In the genomic region with DNA sequence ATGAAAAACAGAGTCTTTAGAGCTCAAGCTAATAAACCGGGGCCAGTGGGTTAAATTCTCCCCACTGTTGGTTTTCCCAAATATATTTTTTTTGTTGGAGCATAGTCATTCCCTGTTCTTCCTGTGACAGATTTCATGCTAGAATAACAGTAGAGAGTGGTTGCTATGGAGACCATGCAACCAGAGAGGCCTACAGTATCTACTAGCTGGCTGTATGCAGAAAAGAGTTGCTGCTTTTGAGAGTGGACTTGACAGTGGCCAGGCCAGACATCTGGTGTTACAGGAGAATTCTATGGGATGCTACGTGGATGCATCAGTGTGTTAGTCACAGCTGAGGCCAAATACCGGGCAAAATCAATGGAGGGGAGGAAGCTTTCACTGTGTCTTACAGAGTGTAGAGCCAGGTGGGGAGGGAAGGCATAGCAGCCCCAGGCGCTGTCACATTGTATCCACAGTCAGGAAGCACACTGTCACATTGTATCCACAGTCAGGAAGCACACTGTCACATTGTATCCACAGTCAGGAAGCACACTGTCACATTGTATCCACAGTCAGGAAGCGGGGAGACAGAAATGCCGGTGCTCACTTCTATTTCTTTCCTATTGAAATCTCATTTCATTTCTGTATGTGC, we compare ENCODE assay signal across 11 mouse cellular contexts. TPM values are rescaled to one million over a fixed set of nuclear protein-coding genes. Genes with fewer than 3 reads are reported as not detected.
DNase-seq lines count a peak whose midpoint lies in the region; ATAC-seq and TF ChIP-seq lines count a peak whose summit lies in the region.
"Had no signal": no experiment of that assay in that cellular context is flagged by ENCODE, and none has a peak within 500 bp of the region (broad histone marks: within the 10 kb centered on the region; RNA-seq: fewer than 3 reads in every experiment).

No protein-coding gene starts in this region.

- H3K27me3 ChIP-seq in limb, embryonic 11.5 days (ENCODE audit: control insufficient read depth, insufficient read depth, low read length), result no peaks in the 10 kb centered on the region
- no peaks in the 10 kb centered on the region for H3K27me3 ChIP-seq in limb, embryonic 10.5 days (ENCODE audit: low read depth, poor library complexity, severe bottlenecking)
- no peaks in the 10 kb centered on the region for H3K27me3 ChIP-seq in hindbrain, embryonic 10.5 days (ENCODE audit: insufficient read depth, poor library complexity, severe bottlenecking)
- H3K27me3 ChIP-seq in midbrain, postnatal 0 days (ENCODE audit: insufficient read depth, low read length), result no peaks in the 10 kb centered on the region

- 0 out of 2 replicates have a peak, but pooled peaks have one; percentile 46 for ATAC-seq in limb, embryonic 11.5 days (ENCODE audit: insufficient number of reproducible peaks, low FRiP score, low TSS enrichment, low read depth)
- ATAC-seq in common myeloid progenitor, adult 5-6 weeks (replicated peaks; ENCODE audit: low read depth, poor library complexity, severe bottlenecking), result peak; percentile 55
- ATAC-seq in midbrain, postnatal 0 days (ENCODE audit: low FRiP score), result peak; percentile 81

- no peak overlapping the region for H3K27ac ChIP-seq in limb, embryonic 11.5 days (replicated peaks; ENCODE audit: low read depth, low read length)
- H3K27ac ChIP-seq in limb, embryonic 10.5 days, result no peak overlapping the region
- no peak overlapping the region for H3K27ac ChIP-seq in hindbrain, embryonic 10.5 days
- H3K27ac ChIP-seq in midbrain, postnatal 0 days (ENCODE audit: low read depth, low read length), result peak overlapping the region; percentile 67

- H3K4me3 ChIP-seq in limb, embryonic 11.5 days (ENCODE audit: low read depth, low read length), result no peak overlapping the region
- no peak overlapping the region for H3K4me3 ChIP-seq in limb, embryonic 10.5 days
- no peak overlapping the region for H3K4me3 ChIP-seq in hindbrain, embryonic 10.5 days
- no peak overlapping the region for H3K4me3 ChIP-seq in midbrain, postnatal 0 days (ENCODE audit: low read depth, low read length)
- H3K4me3 ChIP-seq: erythroblast, embryonic 14.5 days had no signal

- DNase-seq in limb, embryonic 11.5 days (ENCODE audit: low spot score), result no peak
- no peak for DNase-seq in limb, embryonic 10.5 days (ENCODE audit: low spot score)
- DNase-seq in hindbrain, embryonic 10.5 days (ENCODE audit: low spot score), result peak; percentile 6
- DNase-seq in midbrain, postnatal 0 days (ENCODE audit: low spot score), result peak; percentile 80
- DNase-seq in thymus, postnatal 0 days (ENCODE audit: low spot score), result no peak
- no peak for DNase-seq in cerebellum, adult 11 months
- DNase-seq: kidney, adult 8-10 months had no signal

- H3K9me3 ChIP-seq in limb, embryonic 11.5 days (ENCODE audit: control insufficient read depth, low read length), result no peaks in the 10 kb centered on the region
- no peaks in the 10 kb centered on the region for H3K9me3 ChIP-seq in limb, embryonic 10.5 days (replicated peaks)
- H3K9me3 ChIP-seq in hindbrain, embryonic 10.5 days, result no peaks in the 10 kb centered on the region
- H3K9me3 ChIP-seq in midbrain, postnatal 0 days (ENCODE audit: low read length), result no peaks in the 10 kb centered on the region

- TF ChIP-seq CTCF in midbrain, postnatal 0 days (IDR thresholded peaks at IDR 0.05), result no peak

- H3K4me1 ChIP-seq in limb, embryonic 11.5 days (ENCODE audit: control insufficient read depth, insufficient read depth, low read length), result no peaks in the 10 kb centered on the region
- peaks cover 3% of the 10 kb centered on the region; the same call in 1 of the 2 replicates for H3K4me1 ChIP-seq in limb, embryonic 10.5 days
- H3K4me1 ChIP-seq in hindbrain, embryonic 10.5 days (replicated peaks), result peaks cover 26% of the 10 kb centered on the region
- H3K4me1 ChIP-seq in midbrain, postnatal 0 days (ENCODE audit: insufficient read depth, low read length), result peaks cover 5% of the 10 kb centered on the region; the same call in 1 of the 2 replicates

- H3K4me2 ChIP-seq in limb, embryonic 11.5 days (ENCODE audit: low read depth, severe bottlenecking), result no peak overlapping the region
- no peak overlapping the region for H3K4me2 ChIP-seq in midbrain, postnatal 0 days (ENCODE audit: low read depth, low read length, poor library complexity, severe bottlenecking)

- WGBS in limb, embryonic 11.5 days, result 80% methylated on average over 6 of the region's 6 CpGs
- whole genome bisulfite sequencing in limb, embryonic 10.5 days, result 88% methylated on average over 6 of the region's 6 CpGs
- 62% methylated on average over 6 of the region's 6 CpGs for WGBS in hindbrain, embryonic 10.5 days
- 43% methylated on average over 6 of the region's 6 CpGs for WGBS in midbrain, postnatal 0 days

- H3K9ac ChIP-seq in limb, embryonic 11.5 days (ENCODE audit: low read length), result no peak overlapping the region
- H3K9ac ChIP-seq in midbrain, postnatal 0 days (replicated peaks; ENCODE audit: low read length, poor library complexity, severe bottlenecking), result no peak overlapping the region

- H3K36me3 ChIP-seq in limb, embryonic 11.5 days (ENCODE audit: control insufficient read depth, insufficient read depth, low read length), result no peaks in the 10 kb centered on the region
- H3K36me3 ChIP-seq in limb, embryonic 10.5 days, result peaks cover 6% of the 10 kb centered on the region; the same call in 1 of the 2 replicates
- H3K36me3 ChIP-seq in hindbrain, embryonic 10.5 days, result peaks cover 30% of the 10 kb centered on the region; the same call in 1 of the 2 replicates
- H3K36me3 ChIP-seq in midbrain, postnatal 0 days (ENCODE audit: insufficient read depth, low read length), result peaks cover 29% of the 10 kb centered on the region

RNA-seq across cellular contexts. Expression of a gene that starts 26.1 kb away (rescaled TPM):
- polyA plus RNA-seq in limb, embryonic 11.5 days (2014; fragmentation: Nextera tagmentation; extraction: Ambion mirVana), result 1.3 and 3.8 TPM in 2 replicates
- polyA plus RNA-seq in limb, embryonic 10.5 days (2016; fragmentation: Nextera tagmentation; extraction: Ambion mirVana), result 3.8 and 4.3 TPM in 2 replicates
- total RNA-seq in common myeloid progenitor, adult 5-6 weeks (2017), result 28.5 and 30.1 TPM in 2 replicates
- 6.3 and 9.0 TPM in 2 replicates for polyA plus RNA-seq in hindbrain, embryonic 10.5 days (2016; fragmentation: Nextera tagmentation; extraction: Ambion mirVana)
- 8.9 and 10.6 TPM in 2 replicates for total RNA-seq in midbrain, postnatal 0 days (2014; rRNA removed)
- polyA plus RNA-seq in midbrain, postnatal 0 days (2015; fragmentation: Nextera tagmentation; extraction: Ambion mirVana), result 8.7 and 9.2 TPM in 2 replicates
- polyA plus RNA-seq in thymus, postnatal 0 days (2015; fragmentation: Nextera tagmentation; extraction: Ambion mirVana), result 22.8 and 25.0 TPM in 2 replicates

RNA-seq across cellular contexts. Expression of a gene that starts 26.1 kb away (rescaled TPM):
- polyA plus RNA-seq in limb, embryonic 11.5 days (2014; fragmentation: Nextera tagmentation; extraction: Ambion mirVana), result 20.4 and 21.2 TPM in 2 replicates
- 14.0 and 18.7 TPM in 2 replicates for polyA plus RNA-seq in limb, embryonic 10.5 days (2016; fragmentation: Nextera tagmentation; extraction: Ambion mirVana)
- 15.9 and 26.0 TPM in 2 replicates for total RNA-seq in common myeloid progenitor, adult 5-6 weeks (2017)
- polyA plus RNA-seq in hindbrain, embryonic 10.5 days (2016; fragmentation: Nextera tagmentation; extraction: Ambion mirVana), result 24.5 and 28.0 TPM in 2 replicates
- 90.5 and 106 TPM in 2 replicates for total RNA-seq in midbrain, postnatal 0 days (2014; rRNA removed)
- polyA plus RNA-seq in midbrain, postnatal 0 days (2015; fragmentation: Nextera tagmentation; extraction: Ambion mirVana), result 114 and 119 TPM in 2 replicates
- 34.0 and 35.4 TPM in 2 replicates for polyA plus RNA-seq in thymus, postnatal 0 days (2015; fragmentation: Nextera tagmentation; extraction: Ambion mirVana)

RNA-seq across cellular contexts. Expression of a gene that starts 30.2 kb away (rescaled TPM):
- 0.81 and 0.91 TPM in 2 replicates for polyA plus RNA-seq in limb, embryonic 11.5 days (2014; fragmentation: Nextera tagmentation; extraction: Ambion mirVana)
- 0.80 and 1.5 TPM in 2 replicates for polyA plus RNA-seq in limb, embryonic 10.5 days (2016; fragmentation: Nextera tagmentation; extraction: Ambion mirVana)
- total RNA-seq in common myeloid progenitor, adult 5-6 weeks (2017), result 0.32 and 0.34 TPM in 2 replicates
- 0.39 and 0.58 TPM in 2 replicates for polyA plus RNA-seq in hindbrain, embryonic 10.5 days (2016; fragmentation: Nextera tagmentation; extraction: Ambion mirVana)
- total RNA-seq in midbrain, postnatal 0 days (2014; rRNA removed), result 0.99 and 2.6 TPM in 2 replicates
- 0.17 and 0.37 TPM in 2 replicates for polyA plus RNA-seq in midbrain, postnatal 0 days (2015; fragmentation: Nextera tagmentation; extraction: Ambion mirVana)
- 0.64 and 0.66 TPM in 2 replicates for polyA plus RNA-seq in thymus, postnatal 0 days (2015; fragmentation: Nextera tagmentation; extraction: Ambion mirVana)
- total RNA-seq: liver, adult 2 months; MEL had no signal
- polyA plus RNA-seq: erythroblast, embryonic 14.5 days had no signal

Comparison
In these comparisons a context has a peak if more than half of its experiments do, and no peak if none do; other contexts are left out.
1. DNase-seq: peak in hindbrain, embryonic 10.5 days (single experiment) and midbrain, postnatal 0 days (single experiment); none in limb, embryonic 11.5 days (single experiment), limb, embryonic 10.5 days (single experiment), thymus, postnatal 0 days (single experiment) and cerebellum, adult 11 months (single experiment).
2. Peak in every context shown above with its lines, with median percentiles within 50 percentile points of each other: ATAC-seq.